Mouse (Mus musculus): Measurements from ENCODE around the gene Kif6. TPM values are rescaled to one million over a fixed set of nuclear protein-coding genes. Genes with fewer than 3 reads are reported as not detected.

Kif6 gene
- total and polyA plus RNA-seq, 3 experiments = 0.11 TPM; not detected in 2

DNA sequence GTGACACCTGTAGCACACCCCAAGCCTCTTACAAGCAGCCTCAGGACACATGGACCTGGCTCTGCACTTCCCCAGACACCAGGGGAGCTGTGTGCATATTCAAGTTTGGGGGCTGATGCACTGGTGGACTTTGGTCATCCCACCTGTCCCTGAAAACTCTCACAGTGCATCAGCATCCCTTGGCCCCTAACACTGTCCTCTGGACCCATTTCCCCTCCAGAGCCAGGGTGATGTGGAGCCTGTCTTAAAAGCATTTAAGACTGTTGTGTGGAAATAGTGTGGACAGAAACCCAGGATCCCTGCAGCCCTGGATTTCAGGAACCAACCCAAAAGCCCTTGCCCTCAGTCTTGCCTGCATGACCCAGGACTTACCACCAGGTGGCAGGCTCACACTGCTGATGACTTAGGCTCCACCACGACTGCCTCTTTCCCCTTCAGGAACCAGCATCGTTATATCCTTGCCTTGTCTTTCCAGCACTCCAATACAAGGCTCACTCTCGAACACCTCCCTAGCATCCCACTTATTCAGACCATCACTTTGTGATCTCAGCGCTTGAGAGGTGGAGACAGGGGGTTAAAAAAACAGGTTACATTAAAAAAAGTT is 320.8 kb downstream of the Kif6 start:
- Histone ChIP-seq H3K9me3 (replicated peaks) (peaks cover 86% of the 10 kb centered on the region), H3K36me3 (replicated peaks) (no peaks in the 10 kb centered on the region), H3K4me1 (ENCODE audit: insufficient read depth, low read depth, low read length) (no peaks in the 10 kb centered on the region), H3K4me3 (ENCODE audit: low read depth, low read length) (no peak overlapping the region), H3K27me3 (ENCODE audit: insufficient read depth, low read length) (no peaks in the 10 kb centered on the region; the same call in 1 of the 2 replicates)
- TF ChIP-seq GATA1 (IDR thresholded peaks at IDR 0.05; ENCODE audit: borderline replicate concordance, low read length) (no peak), CTCF (IDR thresholded peaks at IDR 0.05; ENCODE audit: low read depth, low read length) (0 out of 2 replicates have a peak, but pooled peaks have one; percentile 15)
- DNase-seq (ENCODE audit: low spot score) (no peak), ATAC-seq (ENCODE audit: extremely low read depth, insufficient number of reproducible peaks, low FRiP score, poor library complexity, severe bottlenecking) (no peak)

GRCm38 (mm10) chr17:49936214-49936613 is 321.3 kb downstream of the Kif6 start:
- Histone ChIP-seq H3K4me3 (ENCODE audit: low read depth, low read length) (no peak overlapping the region), H3K27me3 (ENCODE audit: insufficient read depth, low read length) (no peaks in the 10 kb centered on the region; the same call in 1 of the 2 replicates), H3K36me3 (replicated peaks) (no peaks in the 10 kb centered on the region), H3K9me3 (replicated peaks) (peaks cover 81% of the 10 kb centered on the region), H3K4me1 (ENCODE audit: insufficient read depth, low read depth, low read length) (no peaks in the 10 kb centered on the region)
- no peak for TF ChIP-seq TAL1 (conservative IDR thresholded peaks at IDR 0.05; ENCODE audit: low read depth, low read length)
- no peak for TF ChIP-seq GATA2 (IDR thresholded peaks at IDR 0.05; ENCODE audit: borderline replicate concordance, low read depth, low read length)
- no peak for TF ChIP-seq POLR2AphosphoS5 (IDR thresholded peaks at IDR 0.05; ENCODE audit: insufficient replicate concordance, low read depth, low read length)
- TF ChIP-seq GATA1 (IDR thresholded peaks at IDR 0.05; ENCODE audit: borderline replicate concordance, low read length) = no peak
- no peak for TF ChIP-seq CTCF (IDR thresholded peaks at IDR 0.05; ENCODE audit: low read depth, low read length)
- no peak for ATAC-seq (ENCODE audit: extremely low read depth, insufficient number of reproducible peaks, low FRiP score, poor library complexity, severe bottlenecking)
- DNase-seq (ENCODE audit: low spot score) = no peak

- DNase-seq (ENCODE audit: low spot score) (no peak), ATAC-seq (ENCODE audit: extremely low read depth, insufficient number of reproducible peaks, low FRiP score, poor library complexity, severe bottlenecking) (no peak)
- Histone ChIP-seq H3K36me3 (replicated peaks) (no peaks in the 10 kb centered on the region), H3K4me3 (ENCODE audit: low read depth, low read length) (no peak overlapping the region), H3K9me3 (replicated peaks) (peaks cover 78% of the 10 kb centered on the region), H3K27me3 (ENCODE audit: insufficient read depth, low read length) (no peaks in the 10 kb centered on the region; the same call in 1 of the 2 replicates), H3K4me1 (ENCODE audit: insufficient read depth, low read depth, low read length) (no peaks in the 10 kb centered on the region)
- no peak for TF ChIP-seq TAL1 (conservative IDR thresholded peaks at IDR 0.05; ENCODE audit: low read depth, low read length)
- no peak for TF ChIP-seq GATA1 (IDR thresholded peaks at IDR 0.05; ENCODE audit: borderline replicate concordance, low read length)
- TF ChIP-seq GATA2 (IDR thresholded peaks at IDR 0.05; ENCODE audit: borderline replicate concordance, low read depth, low read length) = no peak
Observed at GRCm38 (mm10) chr17:49939146-49939545, 324.2 kb downstream of the Kif6 start.

DNA sequence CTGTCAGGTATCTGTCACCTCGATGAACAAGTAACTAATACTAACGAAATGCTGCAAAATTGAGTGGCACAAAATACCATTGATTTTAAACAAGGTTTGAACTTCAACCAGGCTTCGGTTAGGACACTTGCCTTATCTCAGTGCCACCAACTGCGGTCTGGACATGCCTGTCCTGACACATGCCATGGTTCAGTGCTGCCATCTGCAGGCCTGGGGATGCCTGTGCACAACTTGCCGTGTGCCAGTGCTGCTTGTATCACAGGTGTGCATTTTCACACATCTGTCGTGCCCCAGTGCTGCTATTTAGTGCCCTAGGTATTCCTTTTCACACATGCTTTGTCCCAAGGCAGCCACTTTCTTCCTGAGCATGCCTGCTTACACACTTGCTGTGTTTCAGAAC is 327.7 kb downstream of the Kif6 start:
- ATAC-seq (ENCODE audit: extremely low read depth, insufficient number of reproducible peaks, low FRiP score, poor library complexity, severe bottlenecking) = no peak
- DNase-seq (ENCODE audit: low spot score) = no peak
- H3K4me1 ChIP-seq (ENCODE audit: insufficient read depth, low read depth, low read length) = no peaks in the 10 kb centered on the region

DNA sequence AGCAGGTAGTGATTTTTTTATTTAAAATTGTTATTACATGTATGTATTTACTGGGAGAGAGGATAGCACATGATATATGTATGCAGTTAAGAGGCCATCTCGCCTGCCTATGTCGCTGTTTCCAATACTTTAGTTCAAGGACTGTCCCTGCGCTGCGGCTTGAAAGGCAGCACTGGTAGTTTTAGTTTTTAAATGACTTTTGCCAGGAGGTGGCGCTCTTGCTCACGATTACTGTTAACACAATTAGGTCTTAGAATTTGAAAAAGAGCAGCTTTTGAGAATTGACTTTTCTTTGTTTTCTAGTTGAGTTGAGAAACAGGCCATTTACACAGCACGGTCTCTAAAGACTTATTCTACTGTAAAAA is 336.5 kb downstream of the Kif6 start:
- ATAC-seq (ENCODE audit: extremely low read depth, insufficient number of reproducible peaks, low FRiP score, poor library complexity, severe bottlenecking) (no peak), DNase-seq (ENCODE audit: low spot score) (no peak)
- Histone ChIP-seq H3K36me3 (replicated peaks) (no peaks in the 10 kb centered on the region), H3K9me3 (replicated peaks) (peaks cover 40% of the 10 kb centered on the region), H3K4me3 (ENCODE audit: low read depth, low read length) (no peak overlapping the region), H3K27me3 (ENCODE audit: insufficient read depth, low read length) (no peaks in the 10 kb centered on the region), H3K4me1 (ENCODE audit: insufficient read depth, low read depth, low read length) (no peaks in the 10 kb centered on the region)
- TF ChIP-seq POLR2AphosphoS5 (IDR thresholded peaks at IDR 0.05; ENCODE audit: insufficient replicate concordance, low read depth, low read length) = no peak
- no peak for TF ChIP-seq GATA2 (IDR thresholded peaks at IDR 0.05; ENCODE audit: borderline replicate concordance, low read depth, low read length)
- TF ChIP-seq GATA1 (IDR thresholded peaks at IDR 0.05; ENCODE audit: borderline replicate concordance, low read length) = no peak
- TF ChIP-seq TAL1 (conservative IDR thresholded peaks at IDR 0.05; ENCODE audit: low read depth, low read length) = no peak
- no peak for TF ChIP-seq CTCF (IDR thresholded peaks at IDR 0.05; ENCODE audit: low read depth, low read length)

More for the DNA sequence above, 327.7 kb downstream of the Kif6 start:
- Histone ChIP-seq H3K36me3 (replicated peaks) (no peaks in the 10 kb centered on the region), H3K9me3 (replicated peaks) (peaks cover 71% of the 10 kb centered on the region), H3K4me3 (ENCODE audit: low read depth, low read length) (no peak overlapping the region), H3K27me3 (ENCODE audit: insufficient read depth, low read length) (no peaks in the 10 kb centered on the region)
- TF ChIP-seq TAL1 (conservative IDR thresholded peaks at IDR 0.05; ENCODE audit: low read depth, low read length) (no peak), POLR2AphosphoS5 (IDR thresholded peaks at IDR 0.05; ENCODE audit: insufficient replicate concordance, low read depth, low read length) (no peak), CTCF (IDR thresholded peaks at IDR 0.05; ENCODE audit: low read depth, low read length) (no peak), GATA1 (IDR thresholded peaks at IDR 0.05; ENCODE audit: borderline replicate concordance, low read length) (no peak), GATA2 (IDR thresholded peaks at IDR 0.05; ENCODE audit: borderline replicate concordance, low read depth, low read length) (no peak)

DNA sequence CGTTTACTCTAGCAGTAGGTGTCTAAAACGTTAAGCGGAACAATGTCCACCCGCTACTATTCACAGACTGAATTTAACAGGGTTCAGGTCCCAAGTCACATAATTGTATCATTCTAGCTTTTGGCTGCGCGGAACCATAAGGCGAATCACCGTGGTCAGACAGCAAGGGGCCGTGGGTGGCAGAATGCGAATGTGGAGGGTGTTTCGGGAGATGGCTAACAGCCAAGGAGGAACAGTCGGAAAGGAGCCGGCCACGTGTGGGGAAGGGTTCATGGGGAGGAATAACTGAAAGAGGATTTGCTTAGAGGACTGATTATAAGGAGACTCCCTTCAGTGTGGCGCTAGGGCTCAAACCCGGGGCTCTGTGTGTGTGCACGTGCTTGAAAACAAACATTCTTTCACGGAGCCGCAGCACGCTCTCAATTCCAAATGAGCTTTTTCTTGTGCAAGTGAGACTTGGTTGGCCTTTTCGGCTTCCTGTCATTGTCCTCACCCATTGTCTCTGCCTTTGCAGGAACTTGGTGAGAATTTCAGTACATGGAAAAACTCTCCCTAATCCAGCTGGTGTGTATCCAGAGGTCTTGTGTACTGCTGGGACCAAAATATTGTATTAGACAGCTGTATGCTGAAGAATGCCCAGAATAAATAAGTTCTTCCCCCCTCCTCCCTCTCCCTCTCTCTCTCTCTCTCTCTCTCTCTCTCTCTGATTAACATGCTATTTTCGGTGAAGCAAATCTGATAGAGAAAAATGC is 337.1 kb downstream of the Kif6 start:
- DNase-seq (ENCODE audit: low spot score) = no peak
- H3K27me3 ChIP-seq (ENCODE audit: insufficient read depth, low read length) = no peaks in the 10 kb centered on the region
- no peak for TF ChIP-seq GATA1 (IDR thresholded peaks at IDR 0.05; ENCODE audit: borderline replicate concordance, low read length)
- TF ChIP-seq CTCF (IDR thresholded peaks at IDR 0.05; ENCODE audit: low read depth, low read length) = no peak
- no peak for TF ChIP-seq POLR2AphosphoS5 (IDR thresholded peaks at IDR 0.05; ENCODE audit: insufficient replicate concordance, low read depth, low read length)
- no peak for TF ChIP-seq GATA2 (IDR thresholded peaks at IDR 0.05; ENCODE audit: borderline replicate concordance, low read depth, low read length)
- TF ChIP-seq TAL1 (conservative IDR thresholded peaks at IDR 0.05; ENCODE audit: low read depth, low read length) = no peak
- H3K36me3 ChIP-seq (replicated peaks) = no peaks in the 10 kb centered on the region
- no peak overlapping the region for H3K4me3 ChIP-seq (ENCODE audit: low read depth, low read length)
- no peak for ATAC-seq (ENCODE audit: extremely low read depth, insufficient number of reproducible peaks, low FRiP score, poor library complexity, severe bottlenecking)
- H3K4me1 ChIP-seq (ENCODE audit: insufficient read depth, low read depth, low read length) = no peaks in the 10 kb centered on the region
- peaks cover 41% of the 10 kb centered on the region for H3K9me3 ChIP-seq (replicated peaks)
